Mouse (Mus musculus) frontal cortex, postnatal 10 days (tissue): ENCODE results near the gene Marcksl1.
A peak's percentile ranks its signal among the peaks of the same experiment; 100 is the strongest.
"Not testable (repeated sequence)": the region's sequence is repeated elsewhere in the genome, so short reads cannot be mapped to it uniquely, and the experiment has no call there.

Source experiments
- DNase-seq, 2 experiments: peaks; one replicate each; pipeline ENCODE4 v3.0.0; 2022; ENCODE audit warnings: low spot score in 2 of 2, mixed read lengths in 1 of 2

The Marcksl1 gene

GRCm38 (mm10) chr4:129509650-129510049, 3.7 kb upstream of the Marcksl1 start:
- DNase-seq = no peak

- DNase-seq = no peak
These were observed 2.5 kb upstream of the Marcksl1 start for GRCm38 (mm10) chr4:129510723-129511412.

GRCm38 (mm10) chr4:129511413-129512096, 1.8 kb upstream of the Marcksl1 start:
- no peak for DNase-seq

GRCm38 (mm10) chr4:129513891-129514290, 510 bp downstream of the Marcksl1 start:
- no peak for DNase-seq

DNA sequence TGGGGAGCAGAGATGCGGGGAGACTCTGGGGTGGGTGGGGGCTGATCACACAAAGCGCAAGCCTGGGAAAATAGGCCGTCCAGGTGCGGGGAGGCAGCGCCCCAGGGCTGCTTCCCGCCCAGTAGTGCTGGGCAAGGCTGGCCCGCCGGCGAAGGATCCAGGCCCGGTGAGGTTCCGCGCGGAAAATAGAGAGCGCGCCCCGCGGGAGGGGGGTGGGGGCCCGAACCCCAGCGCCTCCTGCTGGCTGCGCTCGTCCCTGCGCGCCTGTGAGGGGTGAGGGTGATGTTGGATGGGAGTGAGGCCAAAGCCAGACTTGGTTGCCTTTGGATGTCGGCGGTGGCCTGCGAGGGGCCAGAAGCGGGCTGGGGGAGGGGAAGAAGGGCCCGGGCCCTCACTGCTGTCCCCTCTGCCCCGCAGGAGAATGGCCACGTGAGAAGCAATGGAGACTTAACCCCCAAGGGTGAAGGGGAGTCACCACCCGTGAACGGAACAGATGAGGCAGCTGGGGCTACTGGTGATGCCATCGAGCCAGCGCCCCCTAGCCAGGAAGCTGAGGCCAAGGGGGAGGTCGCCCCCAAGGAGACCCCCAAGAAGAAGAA, 1.0 kb downstream of the Marcksl1 start:
- peak; percentile 60 to 70 for DNase-seq

DNA sequence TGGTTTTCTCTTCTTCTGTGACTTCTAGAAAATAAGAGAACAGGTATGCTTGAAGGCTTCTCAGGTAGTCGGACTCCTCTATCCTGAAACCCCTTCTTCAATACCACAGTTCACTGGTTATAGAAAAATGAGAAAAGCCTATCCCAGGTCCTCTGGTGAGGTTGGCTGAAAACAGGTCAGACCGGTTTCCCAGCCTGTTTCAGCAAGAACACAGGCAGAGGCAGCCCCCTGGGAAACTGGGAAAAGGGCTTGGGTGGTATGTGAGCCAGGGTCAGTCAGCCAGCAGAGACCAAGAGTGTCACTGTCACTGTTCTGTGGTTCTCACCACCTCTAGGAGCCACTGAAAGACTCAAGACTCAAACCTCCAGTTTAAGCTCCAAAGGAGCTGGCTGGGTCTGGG, 3.5 kb downstream of the Marcksl1 start:
- DNase-seq = no peak

- no peak for DNase-seq
These were observed 5.1 kb downstream of the Marcksl1 start for GRCm38 (mm10) chr4:129518519-129518918.

- DNase-seq = no peak
These were observed 12.0 kb downstream of the Marcksl1 start for GRCm38 (mm10) chr4:129525338-129525737.

- DNase-seq = no peak
These were observed 12.5 kb downstream of the Marcksl1 start for GRCm38 (mm10) chr4:129525889-129526288.

GRCm38 (mm10) chr4:129528901-129529300, 15.5 kb downstream of the Marcksl1 start:
- DNase-seq = not testable (repeated sequence)

- no peak for DNase-seq
These were observed 26.6 kb downstream of the Marcksl1 start for GRCm38 (mm10) chr4:129540012-129540411.

- no peak for DNase-seq
These were observed 28.6 kb downstream of the Marcksl1 start for GRCm38 (mm10) chr4:129541868-129542591.

- DNase-seq = peak; percentile 97
These were observed 29.3 kb downstream of the Marcksl1 start, which contains the start of gene Hdac1 for GRCm38 (mm10) chr4:129542592-129543141. Gene Hdac1 (minus strand): TSS chr4:129542713.

- DNase-seq = no peak
These were observed 30.7 kb downstream of the Marcksl1 start for GRCm38 (mm10) chr4:129544106-129544505.

DNA sequence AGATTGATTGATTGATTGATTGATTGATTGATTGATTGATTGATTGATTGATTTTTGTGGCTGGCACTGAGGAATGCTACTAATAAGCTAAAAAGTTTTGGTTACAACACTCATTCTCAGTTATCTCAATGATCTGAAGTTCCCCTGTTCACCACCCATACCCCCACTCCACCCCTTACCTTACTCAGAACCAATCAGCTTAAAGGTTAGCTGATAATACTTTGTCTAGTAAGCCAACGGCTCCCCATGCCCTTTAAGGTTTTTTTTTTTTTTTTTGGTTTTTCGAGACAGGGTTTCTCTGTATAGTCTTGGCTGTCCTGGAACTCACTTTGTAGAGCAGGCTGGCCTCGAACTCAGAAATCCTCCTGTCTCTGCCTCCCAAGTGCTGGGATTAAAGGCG, 34.2 kb downstream of the Marcksl1 start:
- DNase-seq = not testable (repeated sequence)

- DNase-seq = no peak
These were observed 35.9 kb downstream of the Marcksl1 start for GRCm38 (mm10) chr4:129549306-129549705.

- DNase-seq = no peak
These were observed 36.9 kb downstream of the Marcksl1 start for GRCm38 (mm10) chr4:129550295-129550694.

- not testable (repeated sequence) for DNase-seq
These were observed 41.1 kb downstream of the Marcksl1 start for GRCm38 (mm10) chr4:129554512-129554911.

GRCm38 (mm10) chr4:129555421-129555861, 42.1 kb downstream of the Marcksl1 start:
- DNase-seq = peak in 1 of 2 experiments; percentile 48

DNA sequence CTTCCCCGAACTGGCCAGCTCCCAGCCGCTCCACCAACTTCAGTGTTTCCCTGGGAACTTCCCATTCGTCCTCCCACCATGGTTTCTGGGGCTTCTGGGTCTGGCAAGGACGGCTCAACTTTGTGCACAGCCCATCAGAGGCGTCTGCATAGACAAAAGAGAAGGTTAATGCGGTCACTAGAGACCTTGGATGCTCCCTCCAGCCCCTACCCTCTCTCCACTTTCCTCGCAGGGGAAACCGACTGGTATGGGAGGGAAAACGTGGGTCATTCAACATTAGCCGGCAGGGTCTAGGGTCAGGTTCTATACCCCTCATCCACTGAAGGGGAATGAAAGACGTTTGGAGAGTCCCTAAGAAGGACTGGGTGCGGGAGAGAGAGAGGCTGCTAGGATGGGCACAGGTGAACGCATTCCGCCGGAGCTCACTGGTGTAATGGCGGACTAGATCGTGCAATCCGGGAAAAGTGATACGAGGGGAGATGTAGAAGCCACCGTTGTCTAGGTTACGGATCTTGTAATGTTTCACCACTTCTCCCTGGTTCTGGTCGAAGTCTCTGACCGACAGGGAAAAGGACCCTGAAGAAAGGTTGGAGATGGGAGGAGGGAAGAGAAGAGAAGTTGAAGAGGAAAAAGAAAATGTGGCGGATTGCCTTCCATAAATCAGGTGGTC, 42.6 kb downstream of the Marcksl1 start:
- DNase-seq = no peak
